Mouse (Mus musculus): ENCODE data around the gene Hsbp1. TPM values are rescaled to one million over a fixed set of nuclear protein-coding genes. Genes with fewer than 3 reads are reported as not detected.

The Hsbp1 gene
- total RNA-seq, 4 experiments from 2014 or later: 133 to 148 (median 143) TPM

- no peak for DNase-seq (ENCODE audit: low spot score in 2 of 2)
These were observed 41.6 kb downstream of the Hsbp1 start for GRCm38 (mm10) chr8:119385854-119386253.

DNA sequence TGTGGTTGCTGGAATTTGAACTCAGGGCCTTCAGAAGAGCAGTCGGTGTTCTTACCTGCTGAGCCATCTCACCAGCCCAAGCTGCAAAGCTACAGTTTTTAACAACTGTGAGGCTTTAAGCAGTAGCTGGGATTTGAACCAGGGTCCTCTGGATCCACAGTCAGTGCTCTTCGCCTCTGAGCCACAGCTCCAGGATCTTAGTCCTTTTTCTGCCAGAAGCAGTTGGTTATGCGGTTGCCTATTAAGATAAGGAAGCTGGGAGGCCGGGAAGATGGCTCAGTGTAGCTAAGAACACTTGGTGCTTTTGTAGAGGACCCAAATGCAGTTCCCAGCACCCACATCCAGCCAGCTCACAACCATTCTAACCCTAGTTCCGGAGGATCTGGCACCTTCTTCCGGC, 42.7 kb downstream of the Hsbp1 start:
- no peak for DNase-seq (ENCODE audit: low spot score in 2 of 2)

DNA sequence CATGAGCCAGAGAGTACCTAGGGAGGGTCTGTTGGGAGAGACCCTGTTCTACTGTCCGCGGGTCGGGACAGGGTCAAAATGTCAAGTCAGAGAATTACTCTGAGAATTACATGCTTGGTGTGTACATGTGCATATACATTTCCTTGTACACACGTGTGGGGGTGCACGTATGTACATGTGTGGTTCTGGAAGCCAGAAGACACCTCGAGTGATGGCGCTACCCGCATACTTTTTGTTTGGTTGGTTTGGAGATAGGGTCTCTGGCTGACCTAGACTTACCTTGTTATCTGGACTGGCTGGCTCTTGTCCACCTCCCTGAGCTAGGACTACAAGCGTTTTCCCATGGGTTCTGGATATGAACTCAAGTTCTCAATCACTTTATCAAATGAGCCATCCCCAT, 49.8 kb downstream of the Hsbp1 start:
- DNase-seq (ENCODE audit: low spot score in 2 of 2): no peak

- peak; percentile 86 to 94 for DNase-seq (ENCODE audit: low spot score in 2 of 2)
These were observed 50.3 kb downstream of the Hsbp1 start, which contains the start of gene Mlycd for GRCm38 (mm10) chr8:119394524-119395026. Gene Mlycd, plus strand, starts transcription at chr8:119394878.

DNA sequence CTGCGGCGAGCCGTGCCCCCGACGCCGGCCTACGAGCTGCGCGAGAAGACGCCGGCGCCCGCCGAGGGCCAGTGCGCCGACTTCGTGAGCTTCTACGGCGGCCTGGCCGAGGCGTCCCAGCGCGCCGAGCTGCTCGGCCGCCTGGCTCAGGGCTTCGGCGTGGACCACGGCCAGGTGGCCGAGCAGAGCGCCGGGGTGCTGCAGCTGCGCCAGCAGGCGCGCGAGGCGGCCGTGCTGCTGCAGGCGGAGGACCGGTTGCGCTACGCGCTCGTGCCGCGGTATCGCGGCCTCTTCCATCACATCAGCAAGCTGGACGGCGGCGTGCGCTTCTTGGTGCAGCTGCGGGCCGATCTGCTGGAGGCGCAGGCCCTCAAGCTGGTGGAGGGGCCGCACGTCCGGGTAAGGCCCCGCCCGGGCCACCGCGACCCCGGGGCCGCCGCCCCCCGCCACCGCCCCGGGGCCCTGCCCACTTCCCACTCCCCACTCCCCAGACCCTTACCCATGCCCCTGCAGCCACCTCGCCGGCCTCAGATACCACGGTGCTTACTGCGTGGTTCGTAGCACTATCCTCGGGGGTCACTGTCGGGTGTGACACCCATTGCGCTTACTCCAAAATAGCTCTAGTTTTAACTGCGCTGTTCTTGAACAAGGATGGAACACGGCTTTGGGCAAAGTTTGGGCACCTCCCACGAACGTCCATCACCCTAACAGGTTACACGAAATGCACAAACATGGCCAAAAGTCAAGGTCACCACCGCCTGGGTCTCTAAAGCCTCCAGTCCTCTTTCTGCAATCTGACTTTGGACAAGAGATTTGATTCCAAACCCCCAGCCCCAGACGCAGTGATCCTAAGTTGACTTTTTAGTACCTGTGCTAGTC, 51.0 kb downstream of the Hsbp1 start:
- DNase-seq (ENCODE audit: low spot score in 2 of 2): no peak

Other genes with a start within 250 kb of the Hsbp1 start
- gene Mlycd, start 50.4 kb downstream of the Hsbp1 start, total RNA-seq (2022): 100 to 1,000 TPM in 1 of 4 experiments, 10 to 100 TPM in 3; 83.6 to 123 (median 95.6) TPM
- gene Osgin1, start 89.6 kb downstream of the Hsbp1 start, total RNA-seq (2022): 10 to 100 TPM in 2 of 4 experiments, 1 to 10 TPM in 2; 5.9 to 19.9 (median 10.1) TPM
- gene Necab2, start 102.2 kb downstream of the Hsbp1 start, total RNA-seq (2022): under 1 TPM in 1 of 4 experiments, not detected in 3; 0.22 TPM
- not detected for gene Slc38a8, start 157.2 kb downstream of the Hsbp1 start, total RNA-seq (2022)
- 10 to 100 TPM; 18.1 to 24.4 (median 22.5) TPM for gene Mbtps1, start 214.2 kb downstream of the Hsbp1 start, total RNA-seq (2022)
- 10 to 100 TPM; 16.1 to 21.1 (median 17.4) TPM for gene Hsdl1, start 230.7 kb downstream of the Hsbp1 start, total RNA-seq (2022)
- not detected for gene Dnaaf1, start 230.7 kb downstream of the Hsbp1 start, total RNA-seq (2022)

Measured in gastrocnemius, adult 8-10 months (tissue).